Mouse (Mus musculus) heart, postnatal 36 days (tissue): Measurements from ENCODE around the gene Caln1. TPM values are rescaled to one million over a fixed set of nuclear protein-coding genes. Genes with fewer than 3 reads are reported as not detected.
"Not testable (repeated sequence)": the region's sequence is repeated elsewhere in the genome, so short reads cannot be mapped to it uniquely, and the experiment has no call there.

ENCODE experiments used
- DNase-seq, 2 experiments: peaks; one replicate each; pipeline ENCODE4 v3.0.0; 2021 to 2022
- intact Hi-C: fragments of 180-260 bp; cut with DNase I; formaldehyde crosslinking; loops from one replicate; pipeline ENCODE4 v1.15.1; 2025
- total RNA-seq, 2 experiments: library from RNA; stranded (reverse); gene quantifications; 2 replicates each; pipeline ENCODE4 v1.2.3; 2021

Gene Caln1
- total RNA-seq, 2 experiments from 2014 or later = not detected

DNA sequence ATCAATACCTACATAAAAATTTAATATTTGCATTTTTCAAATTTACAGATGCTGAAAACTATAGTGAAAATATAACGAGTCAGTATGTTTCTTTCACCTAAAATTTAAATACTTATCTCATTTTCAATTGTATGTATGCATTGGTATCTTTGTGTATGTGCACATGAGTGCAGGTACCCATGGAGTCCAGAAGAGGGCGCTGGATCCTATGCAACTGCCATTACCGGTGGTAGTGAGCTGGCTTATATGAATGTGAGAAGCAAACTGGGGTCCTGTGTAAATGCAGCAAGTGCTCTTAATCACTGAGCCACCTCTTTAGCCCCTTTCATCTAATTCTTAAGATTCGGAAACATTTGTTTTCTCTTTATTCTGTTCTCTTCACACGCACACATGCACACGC is 146.1 kb downstream of the Caln1 start:
- DNase-seq = no peak
- intact Hi-C loops = no loop called here

DNA sequence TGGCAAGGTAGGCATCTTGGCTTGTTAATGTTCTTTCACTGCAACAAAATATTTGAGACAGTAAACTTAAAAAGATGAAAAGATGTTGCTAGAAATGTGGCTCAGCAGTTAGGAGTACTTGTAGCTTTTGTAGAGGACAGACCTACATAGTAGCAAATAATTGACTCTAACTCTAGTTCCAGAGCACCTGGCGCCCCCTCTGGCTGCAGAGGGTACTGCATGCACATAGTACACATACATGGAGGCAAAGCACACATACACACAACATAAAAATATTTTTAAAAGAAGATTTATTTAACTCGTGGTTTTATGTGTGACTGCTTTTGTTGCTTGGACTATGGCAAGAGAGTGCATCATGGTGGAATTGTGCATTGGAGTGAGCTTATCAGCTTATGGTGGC is 151.3 kb downstream of the Caln1 start:
- DNase-seq = no peak
- intact Hi-C loops = no loop called here

DNA sequence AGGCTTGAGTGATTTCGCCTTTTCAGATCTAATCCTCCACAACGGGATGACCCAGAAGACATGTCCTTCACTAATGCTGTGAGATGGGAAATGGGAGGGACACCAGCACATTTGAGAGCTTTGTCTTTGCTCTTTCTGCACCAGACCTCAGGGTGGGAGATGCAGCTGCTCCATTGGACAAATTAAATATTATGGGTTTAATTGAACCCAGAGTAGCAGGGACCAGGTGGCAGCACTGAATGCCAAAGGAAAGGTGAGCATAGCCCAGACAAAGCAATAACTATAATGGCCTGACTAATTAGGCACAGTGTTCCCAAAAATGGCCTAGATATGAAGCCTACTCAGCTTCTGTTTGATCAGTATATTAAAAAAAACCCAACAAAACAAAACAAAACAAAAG is 158.2 kb downstream of the Caln1 start:
- no peak for DNase-seq
- intact Hi-C loops = no loop called here

DNA sequence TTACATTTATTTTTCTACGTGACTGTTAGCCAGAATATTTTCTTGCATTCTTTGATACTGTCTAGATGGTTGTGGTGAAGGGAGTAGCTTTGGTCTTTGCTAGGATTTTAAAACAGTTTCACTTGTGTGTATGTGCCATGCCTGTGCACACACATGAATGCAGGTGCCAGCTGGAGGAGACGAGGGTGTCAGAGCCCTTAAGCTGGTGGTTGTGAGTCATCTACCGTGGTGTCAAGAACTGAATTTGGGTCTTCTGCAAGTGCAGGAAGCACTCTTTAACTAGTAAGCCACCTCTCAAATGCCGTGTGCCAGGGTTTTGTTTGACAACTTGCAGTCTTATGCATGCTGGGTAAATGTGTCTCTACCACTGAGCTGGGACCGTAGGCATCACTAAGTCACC is 178.2 kb downstream of the Caln1 start:
- intact Hi-C loops = no loop called here
- DNase-seq = no peak

DNA sequence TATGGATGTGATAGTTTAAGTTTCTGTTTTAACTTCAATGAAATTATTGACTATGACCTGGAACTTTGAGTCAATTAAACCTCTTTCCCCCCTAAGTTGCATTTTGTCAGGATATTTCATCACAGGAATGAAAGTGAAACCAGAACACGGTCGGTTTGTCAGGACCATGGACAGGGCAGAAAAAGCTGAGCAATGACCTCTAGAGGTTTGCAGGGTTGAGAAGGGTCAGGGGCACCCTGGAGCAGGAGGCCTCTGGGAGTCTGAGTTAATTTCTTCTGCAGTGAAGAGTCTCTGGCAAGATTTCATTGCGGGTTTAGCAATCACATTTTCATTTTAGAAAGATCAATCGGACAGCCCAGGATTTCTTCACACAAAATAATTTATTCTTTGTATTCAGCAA is 184.7 kb downstream of the Caln1 start:
- no peak for DNase-seq
- intact Hi-C loops = no loop called here

DNA sequence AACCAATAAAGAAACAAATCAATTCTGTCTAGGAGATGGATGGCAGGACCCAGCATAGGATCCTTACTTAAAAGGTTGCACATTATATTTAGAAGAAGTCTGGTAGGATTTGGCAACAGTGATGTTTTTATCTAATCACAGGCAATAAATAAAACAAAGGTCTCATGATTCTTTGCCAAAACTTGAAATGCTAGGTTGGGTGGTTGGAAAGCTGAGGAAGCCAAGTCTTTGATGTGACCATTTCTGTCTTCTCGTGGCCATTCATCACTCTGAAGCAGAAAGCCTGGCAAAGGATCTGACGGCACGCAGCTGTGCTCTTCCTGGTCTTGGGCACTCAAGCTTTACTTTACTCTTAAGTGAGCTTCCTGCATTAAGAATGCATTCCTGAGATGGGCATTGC is 193.9 kb downstream of the Caln1 start:
- no peak for DNase-seq
- intact Hi-C loops = no loop called here

DNA sequence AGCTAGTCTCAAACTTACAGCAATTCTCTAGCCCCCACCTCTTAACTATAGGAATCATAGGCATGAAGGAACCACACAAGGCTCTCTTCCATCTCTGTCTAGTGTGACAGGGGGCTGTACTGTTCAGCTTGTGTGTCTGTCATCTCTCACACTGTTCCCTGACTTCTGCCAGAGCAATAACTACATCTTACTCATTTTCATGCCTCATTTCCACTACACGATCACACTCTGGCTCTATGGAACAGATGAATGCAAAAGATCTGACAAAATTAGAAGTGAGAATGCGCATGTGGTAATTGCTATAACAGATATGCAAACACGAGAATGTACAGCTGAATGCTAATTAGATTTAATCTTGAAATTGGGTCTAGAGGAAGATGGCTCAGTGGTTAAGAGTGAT is 196.7 kb downstream of the Caln1 start:
- DNase-seq = no peak
- intact Hi-C loops = no loop called here

DNA sequence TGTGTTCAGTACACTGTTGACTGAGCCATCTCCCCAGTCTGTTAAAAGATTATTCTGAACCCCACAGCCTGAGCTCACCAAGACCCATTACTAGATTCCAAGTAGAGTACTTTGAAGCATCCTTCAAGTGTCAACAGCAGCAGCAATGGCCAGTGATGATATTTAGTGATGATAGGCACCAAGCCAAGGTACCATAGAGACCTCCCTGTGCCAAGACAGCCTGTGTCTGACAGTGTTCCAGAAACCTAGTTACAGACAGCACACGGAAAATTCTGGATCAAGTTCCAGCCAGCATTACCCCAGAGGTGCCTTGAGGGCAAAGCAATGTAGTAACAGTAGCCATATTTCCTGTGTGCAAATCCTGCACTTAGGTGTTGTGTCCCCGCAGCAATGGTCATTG is 208.3 kb downstream of the Caln1 start:
- no peak for DNase-seq
- intact Hi-C loops = no loop called here

DNA sequence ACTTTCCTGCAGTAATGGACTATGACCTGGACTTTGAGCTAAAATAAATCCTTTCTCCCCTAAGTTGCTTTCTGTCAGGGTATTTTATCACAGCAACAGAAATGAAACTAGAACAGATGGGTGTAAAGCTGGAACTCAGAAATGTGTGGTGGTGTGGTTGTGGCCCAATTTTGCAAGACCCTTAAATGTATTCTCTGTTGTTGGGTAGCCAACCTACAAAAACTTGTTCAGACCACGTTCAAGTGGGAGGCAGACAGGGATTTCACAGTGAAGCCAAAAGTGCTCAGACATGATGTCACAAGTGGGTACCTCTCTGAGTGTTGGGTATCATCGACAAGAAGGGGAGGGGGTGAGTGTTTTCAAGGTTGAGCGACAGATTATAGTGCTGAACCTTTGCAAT is 214.8 kb downstream of the Caln1 start:
- DNase-seq = no peak
- intact Hi-C loops = no loop called here

DNA sequence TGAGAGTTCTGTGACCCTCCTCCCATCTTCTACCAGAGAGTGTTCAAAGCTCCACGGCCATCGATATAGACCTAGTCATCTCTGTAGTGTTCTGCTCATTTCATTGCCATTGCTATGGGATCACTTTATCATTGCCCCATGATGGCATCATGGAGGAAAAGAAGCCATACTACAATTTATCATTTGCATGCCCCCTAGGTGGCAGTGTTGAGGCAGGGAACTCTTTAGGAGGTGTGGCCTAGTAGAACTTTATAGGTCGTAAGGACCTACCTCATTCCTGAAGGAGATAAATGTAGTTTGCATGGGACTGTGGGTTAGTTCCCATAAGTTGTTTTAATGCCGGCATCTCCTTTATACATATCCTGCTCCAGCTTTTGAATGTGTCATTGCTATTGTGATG is 217.0 kb downstream of the Caln1 start:
- intact Hi-C loops = no loop called here
- no peak for DNase-seq

DNA sequence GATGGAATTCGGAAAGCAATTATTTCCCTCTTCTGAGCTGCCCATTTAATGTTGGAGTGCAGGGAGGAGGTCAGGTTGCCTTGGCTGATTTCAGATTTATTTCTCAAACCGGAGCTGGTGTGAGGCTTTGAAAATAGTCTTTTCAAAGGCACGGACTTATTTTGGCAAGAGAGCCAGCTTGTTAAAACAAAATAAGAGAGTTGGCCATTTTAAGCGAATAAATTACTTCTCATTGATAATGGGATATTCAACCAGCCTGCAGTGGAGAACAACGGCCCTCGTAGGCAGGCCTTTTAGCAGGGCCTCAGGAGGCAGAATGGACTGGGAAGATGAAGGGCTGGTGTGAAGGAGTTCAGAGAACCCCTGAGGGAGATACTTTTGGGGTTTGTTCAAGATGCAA is 227.3 kb downstream of the Caln1 start:
- no peak for DNase-seq
- intact Hi-C loops = no loop called here

DNA sequence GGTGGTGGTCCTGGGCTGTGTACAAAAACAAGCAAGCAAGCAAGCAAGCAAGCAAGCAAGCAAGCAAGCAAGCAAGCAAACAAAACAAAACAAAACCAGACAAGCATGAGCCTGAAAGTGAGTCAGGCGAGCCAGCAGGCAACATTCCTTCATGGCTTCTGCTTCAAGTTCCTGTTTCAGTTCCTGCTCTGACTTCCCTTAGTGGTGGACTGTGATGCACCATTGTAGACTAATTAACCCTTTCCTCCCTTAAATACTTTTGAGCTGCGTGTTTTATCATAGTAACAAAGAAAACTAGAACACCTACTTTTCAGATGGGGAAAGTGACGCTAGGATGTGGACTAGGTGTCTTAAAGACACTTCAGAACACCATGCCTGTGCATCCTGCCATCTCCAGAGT is 244.4 kb downstream of the Caln1 start:
- intact Hi-C loops = no loop called here
- DNase-seq = no peak

DNA sequence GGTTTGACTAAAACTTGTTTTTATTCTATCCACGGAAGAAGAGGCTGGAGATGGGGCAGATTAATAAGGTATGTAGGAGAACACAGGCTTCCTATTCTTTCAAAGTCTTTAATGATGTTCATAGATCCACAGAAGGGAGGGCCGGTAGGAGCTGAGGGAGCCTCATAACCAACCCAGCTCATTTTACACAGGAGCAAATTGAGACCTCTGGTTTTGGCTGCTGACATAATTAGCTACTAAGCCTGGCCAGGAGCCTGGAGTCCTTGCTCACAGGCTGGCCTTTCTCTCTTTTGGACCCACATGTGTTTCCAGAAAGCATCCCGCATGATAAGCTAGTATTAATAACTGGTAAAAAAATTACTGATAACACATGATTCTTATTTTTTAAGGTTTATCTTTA is 245.0 kb downstream of the Caln1 start:
- DNase-seq = peak; percentile 4
- intact Hi-C loops = no loop called here

DNA sequence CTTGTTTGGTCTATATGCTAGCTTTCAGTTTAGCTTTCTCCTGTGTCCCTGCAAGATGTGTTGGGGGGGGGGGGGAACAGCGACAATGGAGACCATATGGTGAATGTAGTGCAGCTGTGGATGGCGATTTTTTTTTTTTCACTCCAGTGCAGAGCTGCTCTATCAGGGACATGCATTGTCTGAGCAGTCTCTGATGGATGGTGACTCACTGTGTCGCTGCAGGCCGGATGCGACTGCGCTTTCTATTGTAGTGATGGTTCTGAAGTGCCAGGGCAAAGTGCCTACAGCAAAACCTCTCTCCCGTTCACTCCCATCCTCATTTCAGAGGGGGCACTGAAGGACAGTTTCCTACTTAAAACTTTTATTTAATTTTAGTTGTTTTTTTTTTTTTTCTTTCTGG is 250.8 kb downstream of the Caln1 start:
- no peak for DNase-seq
- intact Hi-C loops = no loop called here

DNA sequence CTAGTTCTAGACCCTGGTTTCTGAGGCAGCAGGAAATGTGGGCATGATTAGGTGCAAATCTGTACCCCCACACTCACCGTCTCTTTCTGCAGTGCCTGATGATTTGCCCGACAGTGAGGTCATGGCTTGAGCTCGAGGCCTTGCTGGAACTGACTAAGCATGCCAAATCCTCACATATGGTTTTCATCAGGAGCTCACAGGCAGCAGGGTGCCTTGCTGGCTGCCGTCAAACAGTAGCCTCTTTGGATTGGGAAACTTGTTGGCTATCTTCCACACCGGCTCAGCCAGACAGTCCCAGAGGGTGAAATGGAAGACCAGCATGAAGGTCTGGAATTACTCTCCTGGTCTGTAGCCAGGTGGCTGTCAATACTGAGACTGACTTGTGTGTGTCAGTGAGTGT is 254.0 kb downstream of the Caln1 start:
- peak; percentile 58 to 67 for DNase-seq
- intact Hi-C loops = no loop called here

DNA sequence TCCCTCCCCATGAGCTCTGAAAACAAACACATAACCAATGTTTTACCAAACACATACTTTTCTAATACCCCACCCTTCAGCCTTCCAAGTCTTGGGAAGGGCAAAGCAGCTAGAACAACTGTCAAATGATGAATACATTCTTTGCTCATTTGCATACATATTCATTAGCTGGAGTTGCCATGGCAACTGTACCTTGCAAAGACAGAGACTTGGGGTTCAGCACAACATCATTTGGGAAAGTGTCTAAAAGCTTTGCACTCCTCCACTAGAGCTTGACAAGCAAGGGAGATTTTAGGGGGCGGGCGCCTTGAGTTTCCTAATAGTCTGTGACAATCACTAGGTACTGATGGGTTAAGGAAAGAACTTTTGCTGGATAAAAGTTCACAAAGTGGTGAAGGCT is 258.5 kb downstream of the Caln1 start:
- no peak for DNase-seq
- intact Hi-C loops = no loop called here

DNA sequence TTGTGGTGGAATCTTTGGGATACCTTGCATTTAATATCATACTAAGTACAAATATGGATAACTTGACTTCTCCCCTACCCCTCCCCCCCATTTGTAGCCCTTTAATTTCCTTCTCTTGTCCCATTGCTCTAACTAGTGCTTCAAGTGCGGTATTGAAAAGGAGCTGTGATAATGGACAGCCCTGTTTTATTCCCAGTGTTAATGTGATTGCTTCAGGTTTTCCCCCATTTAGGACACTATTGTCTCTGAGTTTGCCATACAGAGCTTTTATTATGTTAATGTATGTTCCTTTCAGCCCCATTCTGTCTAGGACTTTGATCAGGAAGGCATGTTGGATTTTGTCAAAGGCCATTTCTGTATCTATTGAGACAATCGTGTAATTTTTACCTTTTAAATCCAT is 266.1 kb downstream of the Caln1 start:
- intact Hi-C loops = no loop called here
- no peak for DNase-seq

DNA sequence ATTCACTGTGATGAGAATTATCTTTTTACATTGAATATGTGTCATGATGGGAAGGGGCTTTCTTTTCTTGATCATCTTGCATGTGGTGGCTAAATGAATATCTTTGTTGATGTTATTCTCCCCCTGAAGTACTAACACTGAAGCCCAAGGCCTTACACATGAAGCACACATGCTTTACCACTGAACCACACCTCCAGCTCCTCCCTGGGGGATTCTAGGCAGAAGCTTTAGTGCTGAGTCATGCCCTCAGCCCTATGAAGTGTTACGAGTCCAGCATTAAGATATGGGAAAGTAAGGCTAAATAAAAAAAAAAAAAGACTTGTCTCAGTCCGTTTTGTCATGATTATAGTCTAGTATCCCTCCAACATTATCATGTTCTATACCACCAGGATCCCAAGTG is 272.6 kb downstream of the Caln1 start:
- intact Hi-C loops = no loop called here
- DNase-seq = no peak

DNA sequence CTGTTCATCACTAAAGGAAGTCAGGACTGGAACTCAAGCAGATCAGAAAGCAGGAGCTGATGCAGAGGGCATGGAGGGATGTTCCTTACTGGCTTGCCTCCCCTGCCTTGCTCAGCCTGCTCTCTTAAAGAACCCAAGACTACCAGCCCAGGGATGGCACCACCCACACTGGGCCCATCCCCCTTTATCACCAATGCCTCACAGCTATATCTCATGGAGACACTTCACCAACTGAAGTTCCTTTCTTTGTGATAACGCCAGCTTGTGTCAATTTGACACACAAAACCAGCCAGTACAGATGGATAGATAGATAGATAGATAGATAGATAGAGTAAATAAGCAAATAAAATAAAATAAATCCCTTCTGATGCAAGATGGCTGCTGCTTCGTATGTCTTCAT is 276.9 kb downstream of the Caln1 start:
- DNase-seq, intact Hi-C loops: not testable (repeated sequence)

DNA sequence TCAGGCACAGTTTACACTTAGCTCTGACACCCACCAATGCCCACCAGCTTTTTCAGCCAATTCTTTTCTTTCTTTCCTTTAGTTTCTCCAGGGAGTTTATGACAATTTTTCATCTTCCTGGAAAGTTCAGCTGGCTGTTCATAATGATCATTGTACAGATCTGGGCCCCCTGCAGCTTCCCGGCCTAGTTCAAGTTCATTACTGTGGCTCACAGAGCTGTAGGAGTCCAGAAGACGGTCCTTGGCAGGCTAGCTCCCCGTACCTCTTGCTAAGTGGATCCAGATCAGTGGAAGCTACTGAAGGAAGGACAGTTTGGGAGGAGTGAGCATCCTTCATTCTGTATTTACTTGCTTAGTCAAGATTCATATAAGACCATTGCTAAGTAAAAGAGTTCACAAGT is 288.9 kb downstream of the Caln1 start:
- no peak for DNase-seq
- intact Hi-C loops = no loop called here

DNA sequence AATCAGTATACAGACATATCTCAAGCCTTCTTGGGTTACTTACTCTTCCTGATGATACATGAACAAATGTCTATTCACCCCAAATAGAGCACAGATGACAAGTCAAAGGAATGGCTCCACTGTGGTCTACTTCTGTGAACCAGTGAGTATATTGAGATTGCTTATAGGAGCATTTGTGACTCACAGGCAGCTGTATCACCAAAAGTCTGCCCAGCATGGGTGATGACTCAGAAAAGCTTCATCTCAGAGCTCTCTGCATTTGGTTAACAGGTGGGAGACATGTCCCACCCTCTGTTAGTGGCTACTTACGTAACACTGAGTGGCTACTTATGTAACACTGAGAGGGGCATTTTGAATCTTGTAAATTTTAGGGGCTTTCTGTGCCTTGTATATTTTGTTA is 296.8 kb downstream of the Caln1 start:
- DNase-seq = no peak
- intact Hi-C loops = no loop called here

DNA sequence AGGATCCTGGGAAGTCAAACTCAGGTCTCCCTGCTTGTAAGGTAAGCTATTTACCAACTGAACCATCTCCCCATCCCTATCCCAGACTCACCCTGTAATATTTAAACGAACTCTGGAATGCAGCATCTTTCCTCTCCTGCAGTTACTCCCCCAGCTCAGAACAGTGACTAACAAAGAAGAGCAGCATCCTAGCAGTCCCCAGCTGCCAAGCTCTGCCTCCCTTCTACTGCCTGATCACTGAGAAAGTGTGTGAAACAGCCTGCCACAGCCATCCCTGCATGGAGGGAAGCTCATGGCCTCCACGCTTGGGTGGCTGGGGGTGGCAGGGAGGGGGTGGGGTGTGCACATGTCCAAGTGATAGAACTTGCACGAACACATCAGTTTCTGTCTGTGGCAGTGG is 303.3 kb downstream of the Caln1 start:
- intact Hi-C loops = no loop called here
- no peak for DNase-seq

DNA sequence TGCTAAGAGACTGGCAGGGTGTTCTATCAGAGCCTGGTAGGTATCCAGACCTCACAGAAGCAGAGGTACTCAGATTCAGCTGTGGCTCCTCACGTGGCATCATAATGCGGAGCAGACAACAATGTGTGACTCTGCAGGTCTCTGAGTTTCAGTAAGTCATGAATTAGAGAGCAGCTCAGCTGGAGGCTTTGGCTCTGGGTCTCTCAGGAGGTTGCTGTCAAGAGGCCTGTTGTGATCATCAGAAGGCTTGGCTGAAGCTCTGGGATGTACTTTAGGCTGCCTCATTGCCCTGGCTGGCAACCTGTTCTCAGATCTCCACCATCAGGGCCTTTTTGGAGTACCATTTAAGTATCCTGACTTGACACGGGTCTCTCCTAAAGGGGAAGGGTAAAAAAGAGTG is 303.8 kb downstream of the Caln1 start:
- DNase-seq = no peak
- intact Hi-C loops = no loop called here

DNA sequence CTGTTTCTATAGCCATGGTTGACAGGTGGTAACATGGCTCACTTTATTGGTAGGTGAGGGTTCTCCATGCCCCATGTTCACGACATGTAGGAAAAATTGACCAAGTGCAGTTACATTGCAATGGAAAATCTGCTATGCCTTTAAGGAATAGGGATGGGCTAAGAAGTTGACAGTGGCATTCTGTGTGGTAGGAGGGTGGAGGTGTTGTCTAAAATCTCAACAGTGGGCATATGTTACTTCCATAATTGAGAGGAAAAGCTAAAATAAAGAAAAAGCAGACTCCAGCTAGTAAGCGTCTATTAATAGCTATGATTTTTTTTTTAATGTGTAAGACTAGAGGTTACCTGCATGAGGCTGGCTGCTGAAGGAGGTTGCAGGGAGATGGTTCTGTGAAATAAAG is 308.6 kb downstream of the Caln1 start:
- DNase-seq = no peak
- intact Hi-C loops = no loop called here
